Mouse (Mus musculus): Measurements from ENCODE around the gene Ccnyl1. TPM values are rescaled to one million over a fixed set of nuclear protein-coding genes. Genes with fewer than 3 reads are reported as not detected.

Gene Ccnyl1
- polyA plus RNA-seq, 1 experiment from 2014 or later, result 3.8 TPM

DNA sequence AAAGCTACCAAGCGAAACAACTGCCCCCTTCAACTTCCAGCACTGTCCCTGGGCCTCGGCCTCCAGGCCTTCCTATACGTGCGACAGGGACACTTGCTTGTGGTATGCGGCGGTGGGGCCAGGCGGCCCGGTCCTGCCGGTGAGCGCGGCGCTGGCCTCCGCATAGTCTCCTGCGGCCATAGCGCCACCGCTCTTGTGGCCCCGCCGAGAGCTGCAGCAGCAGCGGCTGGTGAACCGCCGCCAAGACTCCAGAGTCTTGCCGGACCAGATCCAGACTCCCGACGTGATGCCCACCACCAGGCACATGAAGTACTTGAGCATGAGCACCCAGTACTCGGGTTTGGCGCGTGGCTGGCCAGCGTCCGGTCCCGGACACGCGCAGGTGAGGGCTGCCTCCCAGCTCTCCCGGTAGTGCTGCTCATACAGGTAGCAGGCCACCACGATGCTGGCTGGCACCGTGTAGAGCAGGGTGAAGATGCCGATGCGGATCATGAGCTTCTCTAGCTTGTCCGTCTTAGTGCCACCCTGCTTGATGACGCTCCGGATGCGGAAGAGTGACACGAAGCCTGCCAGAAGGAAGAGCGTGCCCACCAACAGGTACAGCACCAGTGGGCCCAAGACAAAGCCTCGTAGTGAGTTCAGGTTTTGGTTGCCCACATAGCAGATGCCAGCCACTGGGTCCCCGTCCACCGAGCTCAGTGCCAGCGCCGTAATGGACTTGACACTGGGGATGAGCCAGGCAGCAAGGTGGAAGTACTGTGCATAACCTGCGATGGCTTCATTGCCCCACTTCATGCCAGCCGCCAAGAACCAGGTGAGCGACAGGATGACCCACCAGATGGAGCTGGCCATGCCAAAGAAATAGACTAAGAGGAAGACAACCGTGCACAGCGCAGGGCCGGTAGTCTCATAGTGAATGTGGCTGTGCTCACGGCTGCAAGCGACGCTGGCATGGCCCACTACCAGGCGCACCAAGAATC is 44.8 kb downstream of the Ccnyl1 start:
- Histone ChIP-seq H3K27me3 (replicated peaks; ENCODE audit: control insufficient read depth, insufficient read depth, low read length) (no peaks in the 10 kb centered on the region; the same call in 1 of the 2 replicates), H3K9me3 (ENCODE audit: control insufficient read depth, low read length) (no peaks in the 10 kb centered on the region), H3K9ac (ENCODE audit: low read depth, low read length) (peak overlapping the region; percentile 88), H3K4me2 (ENCODE audit: low read depth, low read length) (peak overlapping the region; percentile 98), H3K27ac (ENCODE audit: low read length) (peak overlapping the region; percentile 37; the same call in 1 of the 2 replicates), H3K4me1 (ENCODE audit: control insufficient read depth, insufficient read depth, low read length) (peaks cover 29% of the 10 kb centered on the region; the same call in 1 of the 2 replicates), H3K36me3 (ENCODE audit: control insufficient read depth, insufficient read depth, low read length) (no peaks in the 10 kb centered on the region; the same call in 1 of the 2 replicates), H3K4me3 (ENCODE audit: low read length) (peak overlapping the region; percentile 90)
- WGBS, result 29% methylated on average over 58 of the region's 58 CpGs
- ATAC-seq, result no peak

DNA sequence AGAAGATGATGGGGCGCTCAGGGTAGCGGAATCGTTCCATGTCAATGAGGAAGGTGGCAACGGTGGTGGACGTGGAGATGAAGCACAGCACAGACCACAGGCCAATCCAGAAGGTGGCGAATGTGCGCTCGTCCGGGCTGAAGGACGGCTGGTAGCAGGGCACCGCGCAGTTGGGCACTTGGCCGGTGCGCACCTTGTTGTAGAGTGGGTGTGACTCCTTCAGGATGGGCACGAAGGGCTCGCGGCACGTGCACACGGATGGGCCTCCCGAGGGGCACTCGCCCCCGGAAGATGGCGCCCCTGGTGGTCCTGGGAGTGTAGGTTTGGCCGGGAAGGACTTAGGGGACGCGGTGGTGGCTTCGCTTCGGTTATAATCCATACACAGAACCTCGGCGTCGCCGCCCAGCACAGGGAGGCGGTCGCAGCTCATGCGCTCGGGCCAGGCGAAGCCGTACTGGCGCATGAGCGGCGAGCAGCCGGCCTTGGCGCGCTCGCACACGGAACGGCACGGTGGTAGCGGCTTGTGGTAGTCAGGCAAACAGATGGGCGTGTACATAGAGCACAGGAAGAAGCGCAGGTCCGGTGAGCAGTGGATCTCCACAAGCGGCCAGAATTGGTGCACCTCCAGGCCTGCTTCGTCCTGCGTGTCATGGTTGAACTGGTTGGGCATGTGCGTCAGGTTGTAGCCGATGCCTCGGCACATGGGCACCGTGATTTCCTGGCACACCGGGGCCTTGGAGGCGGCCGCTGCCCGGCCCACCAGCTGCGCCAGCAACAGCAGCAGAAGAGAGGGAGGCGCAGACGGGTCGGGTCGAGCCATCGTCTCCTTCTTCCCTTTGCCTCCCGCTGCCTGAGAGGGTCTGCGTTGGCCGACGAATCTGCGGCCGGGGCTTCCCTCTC is 45.8 kb downstream of the Ccnyl1 start:
- Histone ChIP-seq H3K4me1 (ENCODE audit: control insufficient read depth, insufficient read depth, low read length) (peaks cover 27% of the 10 kb centered on the region; the same call in 1 of the 2 replicates), H3K27me3 (replicated peaks; ENCODE audit: control insufficient read depth, insufficient read depth, low read length) (no peaks in the 10 kb centered on the region; the same call in 1 of the 2 replicates), H3K4me3 (ENCODE audit: low read length) (peak overlapping the region; percentile 90), H3K9ac (ENCODE audit: low read depth, low read length) (peak overlapping the region; percentile 88), H3K27ac (ENCODE audit: low read length) (peak overlapping the region; percentile 92), H3K9me3 (ENCODE audit: control insufficient read depth, low read length) (no peaks in the 10 kb centered on the region), H3K4me2 (ENCODE audit: low read depth, low read length) (peak overlapping the region; percentile 98), H3K36me3 (ENCODE audit: control insufficient read depth, insufficient read depth, low read length) (no peaks in the 10 kb centered on the region; the same call in 1 of the 2 replicates)
- 6% methylated on average over 74 of the region's 75 CpGs for WGBS
- ATAC-seq, result no peak

DNA sequence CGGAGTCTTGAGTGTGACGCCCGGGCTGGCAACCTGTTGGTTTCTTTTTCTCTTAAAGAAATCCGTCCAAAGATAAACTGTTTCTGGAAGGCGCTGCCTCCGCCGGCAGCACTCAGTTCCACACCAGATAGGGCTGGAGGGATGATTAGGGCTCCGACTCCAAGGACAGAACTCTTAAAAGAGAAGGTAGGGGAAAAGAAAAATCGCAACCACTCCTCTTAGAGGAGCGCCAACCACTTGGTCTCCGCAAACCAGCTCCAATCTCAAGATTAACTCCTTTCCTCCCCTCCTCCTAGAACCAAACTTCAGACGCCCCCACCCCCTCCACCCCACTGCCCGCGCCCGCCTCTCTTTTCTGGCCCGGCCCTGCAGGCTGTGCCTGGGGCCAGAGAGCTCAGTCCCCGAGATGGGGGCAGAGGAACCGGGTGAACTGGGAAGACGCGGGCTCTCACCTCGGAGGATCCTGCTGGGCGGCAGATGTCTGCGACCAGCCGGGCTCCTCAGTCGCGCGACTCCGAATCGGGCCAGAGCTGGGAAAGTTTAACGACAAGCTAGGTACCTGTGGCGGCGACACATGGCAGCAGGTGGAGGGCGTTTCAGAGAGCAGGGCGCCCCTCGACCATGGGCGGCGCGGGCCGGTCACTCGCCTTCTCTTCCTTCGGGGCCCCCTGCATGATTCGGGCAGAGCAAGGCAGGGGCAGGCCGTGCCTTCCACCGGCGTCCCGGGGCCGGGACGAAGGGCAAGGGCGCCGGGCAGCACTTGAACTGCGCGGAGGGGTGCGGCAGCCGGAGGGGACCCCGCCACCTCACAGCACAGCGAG is 46.6 kb downstream of the Ccnyl1 start:
- Histone ChIP-seq H3K4me2 (ENCODE audit: low read depth, low read length) (peak overlapping the region; percentile 98), H3K9ac (ENCODE audit: low read depth, low read length) (peak overlapping the region; percentile 88), H3K4me3 (ENCODE audit: low read length) (peak overlapping the region; percentile 90), H3K9me3 (ENCODE audit: control insufficient read depth, low read length) (no peaks in the 10 kb centered on the region), H3K27ac (ENCODE audit: low read length) (peak overlapping the region; percentile 92), H3K27me3 (replicated peaks; ENCODE audit: control insufficient read depth, insufficient read depth, low read length) (no peaks in the 10 kb centered on the region; the same call in 1 of the 2 replicates), H3K4me1 (ENCODE audit: control insufficient read depth, insufficient read depth, low read length) (peaks cover 27% of the 10 kb centered on the region; the same call in 1 of the 2 replicates), H3K36me3 (ENCODE audit: control insufficient read depth, insufficient read depth, low read length) (no peaks in the 10 kb centered on the region; the same call in 1 of the 2 replicates)
- WGBS, result under 1% methylated on average over 54 of the region's 56 CpGs
- ATAC-seq, result no peak; the same call in 1 of the 2 replicates

DNA sequence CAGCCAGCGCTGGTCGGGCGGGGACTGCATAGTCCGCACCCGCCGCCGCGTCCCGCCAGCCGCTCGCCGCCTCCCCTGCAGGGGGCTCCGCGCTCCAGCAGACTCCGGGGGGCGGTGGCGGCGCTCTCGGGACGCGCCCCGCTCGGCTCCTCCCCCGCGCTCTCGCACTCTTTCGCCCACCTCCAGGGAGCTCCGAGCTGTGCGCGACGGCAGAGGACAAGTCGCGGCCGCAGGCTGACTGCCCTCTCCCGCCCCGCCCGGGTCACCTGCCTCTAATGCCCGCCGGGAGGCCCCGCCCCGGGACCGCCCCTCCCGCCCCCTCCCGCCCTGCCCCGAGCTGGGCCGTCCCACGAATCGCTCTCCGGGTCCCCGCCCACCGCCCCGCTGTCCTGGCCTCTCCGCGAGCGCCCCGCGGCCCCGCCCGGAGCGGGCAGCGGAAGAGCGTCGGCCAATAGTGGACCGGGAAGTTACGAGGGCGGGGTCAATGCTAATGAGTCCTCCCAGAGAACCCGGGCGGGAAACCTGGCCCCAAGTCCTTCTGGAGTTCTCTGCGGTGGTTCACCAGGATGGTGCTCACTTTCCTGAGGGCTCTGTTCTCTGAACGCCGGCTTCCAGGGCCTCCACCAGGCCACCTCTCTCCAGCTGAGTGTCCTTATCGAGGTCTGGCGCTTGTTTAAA is 47.4 kb downstream of the Ccnyl1 start, which contains the start of gene Fzd5:
Gene Fzd5 (minus strand): TSS at position 250 of the 678 bp plus-strand sequence.
- Histone ChIP-seq H3K36me3 (ENCODE audit: control insufficient read depth, insufficient read depth, low read length) (no peaks in the 10 kb centered on the region), H3K9me3 (ENCODE audit: control insufficient read depth, low read length) (no peaks in the 10 kb centered on the region), H3K27ac (ENCODE audit: low read length) (peak within 1 kb of the TSS; percentile 96), H3K4me3 (ENCODE audit: low read length) (peak within 1 kb of the TSS; percentile 90), H3K27me3 (replicated peaks; ENCODE audit: control insufficient read depth, insufficient read depth, low read length) (no peaks in the 10 kb centered on the region; the same call in 1 of the 2 replicates), H3K4me1 (ENCODE audit: control insufficient read depth, insufficient read depth, low read length) (peaks cover 24% of the 10 kb centered on the region; the same call in 1 of the 2 replicates), H3K4me2 (ENCODE audit: low read depth, low read length) (peak within 1 kb of the TSS; percentile 98), H3K9ac (ENCODE audit: low read depth, low read length) (peak within 1 kb of the TSS; percentile 88)
- ATAC-seq, result peak; percentile 92
- under 1% methylated on average over 61 of the region's 73 CpGs for WGBS

DNA sequence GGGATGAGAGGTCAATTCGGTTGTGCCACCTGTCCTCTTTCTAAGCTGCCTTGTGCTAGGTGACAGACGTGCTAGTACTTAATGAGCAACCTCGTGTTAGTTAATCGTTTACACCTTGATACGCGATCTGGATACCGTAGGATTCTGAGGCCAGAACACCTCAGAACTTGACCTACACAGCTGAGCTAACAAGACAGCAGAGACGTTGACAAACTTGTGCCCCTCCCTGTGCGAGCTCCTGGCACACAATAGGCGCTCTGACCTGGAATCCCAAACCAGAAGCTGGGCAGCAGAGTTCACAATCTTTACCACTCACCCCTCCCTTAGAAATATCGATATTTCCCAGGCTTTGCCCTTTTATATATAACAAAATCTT is 47.9 kb downstream of the Ccnyl1 start:
- H3K9ac ChIP-seq (ENCODE audit: low read depth, low read length), result peak overlapping the region; percentile 72
- WGBS, result under 1% methylated on average over 11 of the region's 11 CpGs
- peaks cover 24% of the 10 kb centered on the region; the same call in 1 of the 2 replicates for H3K4me1 ChIP-seq (ENCODE audit: control insufficient read depth, insufficient read depth, low read length)
- H3K36me3 ChIP-seq (ENCODE audit: control insufficient read depth, insufficient read depth, low read length), result no peaks in the 10 kb centered on the region
- no peaks in the 10 kb centered on the region for H3K9me3 ChIP-seq (ENCODE audit: control insufficient read depth, low read length)
- peak overlapping the region; percentile 90 for H3K4me3 ChIP-seq (ENCODE audit: low read length)
- H3K27ac ChIP-seq (ENCODE audit: low read length), result peak overlapping the region; percentile 96
- peak; percentile 68 for ATAC-seq
- H3K27me3 ChIP-seq (replicated peaks; ENCODE audit: control insufficient read depth, insufficient read depth, low read length), result no peaks in the 10 kb centered on the region; the same call in 1 of the 2 replicates
- H3K4me2 ChIP-seq (ENCODE audit: low read depth, low read length), result peak overlapping the region; percentile 89

DNA sequence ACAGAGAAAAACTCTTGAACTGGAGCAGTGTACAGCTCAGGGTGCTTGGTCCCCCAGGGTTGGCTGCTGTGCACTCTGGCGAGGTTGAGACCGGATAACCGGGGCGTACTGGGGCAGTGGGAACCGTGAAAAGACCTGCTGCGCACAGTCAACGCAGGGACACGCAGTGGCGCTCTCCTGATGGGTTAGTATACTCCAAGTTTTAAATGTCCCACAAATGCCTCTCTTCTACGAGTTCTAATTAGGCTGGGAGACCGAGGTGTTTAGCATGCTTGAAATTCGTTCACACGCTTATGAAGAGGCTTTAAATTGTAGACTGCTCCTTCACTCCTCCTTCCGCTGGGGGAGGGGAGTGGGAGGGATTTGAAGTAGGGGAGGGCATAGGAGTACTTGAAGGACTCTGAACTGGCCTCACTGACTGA is 48.4 kb downstream of the Ccnyl1 start:
- peak overlapping the region; percentile 90 for H3K4me3 ChIP-seq (ENCODE audit: low read length)
- H3K9me3 ChIP-seq (ENCODE audit: control insufficient read depth, low read length), result no peaks in the 10 kb centered on the region
- H3K4me1 ChIP-seq (ENCODE audit: control insufficient read depth, insufficient read depth, low read length), result peaks cover 24% of the 10 kb centered on the region; the same call in 1 of the 2 replicates
- H3K36me3 ChIP-seq (ENCODE audit: control insufficient read depth, insufficient read depth, low read length), result no peaks in the 10 kb centered on the region
- peak overlapping the region; percentile 96 for H3K27ac ChIP-seq (ENCODE audit: low read length)
- H3K9ac ChIP-seq (ENCODE audit: low read depth, low read length), result peak overlapping the region; percentile 72
- no peaks in the 10 kb centered on the region; the same call in 1 of the 2 replicates for H3K27me3 ChIP-seq (replicated peaks; ENCODE audit: control insufficient read depth, insufficient read depth, low read length)
- under 1% methylated on average over 14 of the region's 14 CpGs for WGBS
- ATAC-seq, result peak; percentile 9; the same call in 1 of the 2 replicates
- H3K4me2 ChIP-seq (ENCODE audit: low read depth, low read length), result peak overlapping the region; percentile 89

DNA sequence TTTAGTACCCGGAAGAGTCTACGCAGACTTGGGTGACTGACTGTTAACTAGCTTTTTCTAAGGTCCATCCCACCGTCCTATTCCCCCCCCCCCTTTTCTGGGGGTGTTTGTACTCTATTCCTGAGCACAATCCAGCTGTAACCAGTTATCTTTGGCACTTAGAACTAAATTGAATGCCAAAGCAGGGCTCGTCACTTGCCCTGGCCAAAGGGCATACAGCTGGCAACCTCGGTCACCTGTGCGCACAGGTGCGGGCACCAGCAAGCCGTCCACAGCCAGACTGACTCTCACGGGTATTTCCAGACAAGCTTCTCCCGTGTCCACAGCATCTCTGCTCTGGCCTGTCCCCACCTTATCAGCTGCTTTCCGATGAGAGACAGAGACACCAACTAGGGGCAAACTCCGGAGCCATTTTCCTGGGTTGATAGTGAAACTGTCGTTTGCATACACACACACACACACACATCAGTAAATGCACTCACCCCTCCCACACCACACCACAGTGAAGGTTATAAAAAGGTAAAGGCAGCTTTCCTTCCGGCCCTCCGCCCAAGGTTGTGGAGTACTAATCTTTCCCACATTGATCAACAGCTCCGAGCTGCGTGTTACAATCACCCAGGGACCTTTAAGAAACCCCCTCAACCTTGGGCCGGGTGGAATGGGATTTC is 52.6 kb downstream of the Ccnyl1 start:
- Histone ChIP-seq H3K36me3 (ENCODE audit: control insufficient read depth, insufficient read depth, low read length) (no peaks in the 10 kb centered on the region), H3K9me3 (ENCODE audit: control insufficient read depth, low read length) (no peaks in the 10 kb centered on the region), H3K4me2 (ENCODE audit: low read depth, low read length) (peak overlapping the region; percentile 44), H3K4me3 (ENCODE audit: low read length) (peak overlapping the region; percentile 29), H3K9ac (ENCODE audit: low read depth, low read length) (peak overlapping the region; percentile 37), H3K4me1 (ENCODE audit: control insufficient read depth, insufficient read depth, low read length) (peaks cover 15% of the 10 kb centered on the region; the same call in 1 of the 2 replicates), H3K27ac (ENCODE audit: low read length) (peak overlapping the region; percentile 65), H3K27me3 (replicated peaks; ENCODE audit: control insufficient read depth, insufficient read depth, low read length) (no peaks in the 10 kb centered on the region)
- peak; percentile 19 for ATAC-seq
- 70% methylated on average over 18 of the region's 18 CpGs for WGBS
